Mouse (Mus musculus): ENCODE results near the gene Pck2.

Pck2 gene

GRCm38 (mm10) chr14:55540067-55540786 is at the start of gene Pck2:
Gene Pck2, plus strand, starts transcription at chr14:55540266.
- DNase-seq (ENCODE audit: low spot score in 2 of 2), result peak; percentile 83 to 84

- peak; percentile 94 to 95 for DNase-seq (ENCODE audit: low spot score in 2 of 2)
These were observed 49.5 kb upstream of the Pck2 start, which contains the start of gene Carmil3 for GRCm38 (mm10) chr14:55490361-55491201. Gene Carmil3, plus strand, starts transcription at chr14:55490651.

GRCm38 (mm10) chr14:55491291-55491833 is 48.7 kb upstream of the Pck2 start:
- peak; percentile 71 to 75 for DNase-seq (ENCODE audit: low spot score in 2 of 2)

- peak; percentile 59 to 63 for DNase-seq (ENCODE audit: low spot score in 2 of 2)
These were observed 48.0 kb upstream of the Pck2 start for GRCm38 (mm10) chr14:55492103-55492502.

GRCm38 (mm10) chr14:55495509-55496240 is 44.4 kb upstream of the Pck2 start:
- peak in 1 of 2 experiments; percentile 34 for DNase-seq (ENCODE audit: low spot score in 2 of 2)

- peak in 1 of 2 experiments; percentile 51 for DNase-seq (ENCODE audit: low spot score in 2 of 2)
These were observed 43.2 kb upstream of the Pck2 start for GRCm38 (mm10) chr14:55496761-55497448.

GRCm38 (mm10) chr14:55497449-55497821 is 42.6 kb upstream of the Pck2 start:
- DNase-seq (ENCODE audit: low spot score in 2 of 2), result peak; percentile 78 to 88

GRCm38 (mm10) chr14:55505612-55506011 is 34.5 kb upstream of the Pck2 start:
- no peak for DNase-seq (ENCODE audit: low spot score in 2 of 2)

- peak in 1 of 2 experiments; percentile 25 for DNase-seq (ENCODE audit: low spot score in 2 of 2)
These were observed 32.3 kb upstream of the Pck2 start for GRCm38 (mm10) chr14:55507801-55508200.

- peak in 1 of 2 experiments; percentile 30 for DNase-seq (ENCODE audit: low spot score in 2 of 2)
These were observed 30.5 kb upstream of the Pck2 start for GRCm38 (mm10) chr14:55509540-55509939.

GRCm38 (mm10) chr14:55510125-55510731 is 29.8 kb upstream of the Pck2 start, which contains the start of gene Cpne6:
Gene Cpne6, plus strand, starts transcription at chr14:55510445.
- DNase-seq (ENCODE audit: low spot score in 2 of 2), result peak; percentile 68 to 84

- peak; percentile 79 to 90 for DNase-seq (ENCODE audit: low spot score in 2 of 2)
These were observed 29.0 kb upstream of the Pck2 start for GRCm38 (mm10) chr14:55511037-55511436.

- DNase-seq (ENCODE audit: low spot score in 2 of 2), result no peak
These were observed 26.1 kb upstream of the Pck2 start for GRCm38 (mm10) chr14:55513927-55514326.

GRCm38 (mm10) chr14:55515846-55516245 is 24.2 kb upstream of the Pck2 start:
- no peak for DNase-seq (ENCODE audit: low spot score in 2 of 2)

GRCm38 (mm10) chr14:55518897-55519296 is 21.2 kb upstream of the Pck2 start:
- DNase-seq (ENCODE audit: low spot score in 2 of 2), result peak; percentile 70 to 82

GRCm38 (mm10) chr14:55519604-55520003 is 20.5 kb upstream of the Pck2 start:
- DNase-seq (ENCODE audit: low spot score in 2 of 2), result no peak

GRCm38 (mm10) chr14:55520451-55521361 is 19.4 kb upstream of the Pck2 start:
- DNase-seq (ENCODE audit: low spot score in 2 of 2), result peak; percentile 57 to 72

GRCm38 (mm10) chr14:55524062-55524461 is 16.0 kb upstream of the Pck2 start:
- DNase-seq (ENCODE audit: low spot score in 2 of 2), result no peak

- no peak for DNase-seq (ENCODE audit: low spot score in 2 of 2)
These were observed 15.3 kb upstream of the Pck2 start, which contains the start of gene Nrl for GRCm38 (mm10) chr14:55524785-55525184. Gene Nrl, minus strand, starts transcription at chr14:55524981.

Data from right cerebral cortex, postnatal 10 days (tissue).